ENCODE assay signal across 1 mouse cellular context in genomic region chr2:5931938-5932337, GRCm38 (mm10).
TF ChIP-seq lines count a peak whose summit lies in the region.

No protein-coding gene starts in this region.

TF ChIP-seq in CH12.LX, 34 proteins besides CTCF, POLR2A, EP300 and RAD21 (continued from another document):
- TF ChIP-seq NRF1 (IDR thresholded peaks at IDR 0.05; ENCODE audit: low read depth, low read length): no peak
- TF ChIP-seq PAX5 (IDR thresholded peaks at IDR 0.05; ENCODE audit: low read length): no peak
- TF ChIP-seq ETS1 (conservative IDR thresholded peaks at IDR 0.05; ENCODE audit: low read depth, low read length): no peak; the same call in 1 of the 2 replicates
- no peak for TF ChIP-seq SMC3 (IDR thresholded peaks at IDR 0.05; ENCODE audit: low read depth, low read length)
- 0 out of 2 replicates have a peak, but pooled peaks have one; percentile 10 for TF ChIP-seq MAFK (IDR thresholded peaks at IDR 0.05; ENCODE audit: insufficient replicate concordance, low read length)
- TF ChIP-seq UBTF (IDR thresholded peaks at IDR 0.05; ENCODE audit: low read depth, low read length): no peak
- no peak for TF ChIP-seq ZNF384 (IDR thresholded peaks at IDR 0.05; ENCODE audit: low read depth, low read length)
- TF ChIP-seq ZC3H11A (IDR thresholded peaks at IDR 0.05; ENCODE audit: low read depth, low read length): no peak
- TF ChIP-seq TBP (conservative IDR thresholded peaks at IDR 0.05; ENCODE audit: low read depth, low read length): no peak
- 0 out of 2 replicates have a peak, but pooled peaks have one; percentile 13 for TF ChIP-seq HCFC1 (IDR thresholded peaks at IDR 0.05; ENCODE audit: low read depth, low read length)
- peak; percentile 94 for TF ChIP-seq JUND (conservative IDR thresholded peaks at IDR 0.05; ENCODE audit: low read depth, low read length)
- TF ChIP-seq MAX (IDR thresholded peaks at IDR 0.05; ENCODE audit: low read length): no peak
- TF ChIP-seq MAZ (IDR thresholded peaks at IDR 0.05; ENCODE audit: low read depth, low read length): no peak
- no peak for TF ChIP-seq POLR2AphosphoS2 (IDR thresholded peaks at IDR 0.05; ENCODE audit: low read depth, low read length)
- TF ChIP-seq JUN (IDR thresholded peaks at IDR 0.05; ENCODE audit: insufficient read depth, low read depth, low read length): peak; percentile 85
- peak; percentile 55; the same call in 1 of the 2 replicates for TF ChIP-seq CHD2 (IDR thresholded peaks at IDR 0.05; ENCODE audit: low read length)
- no peak for TF ChIP-seq MEF2A (IDR thresholded peaks at IDR 0.05; ENCODE audit: borderline replicate concordance, low read depth, low read length)
- no peak for TF ChIP-seq MXI1 (IDR thresholded peaks at IDR 0.05; ENCODE audit: low read depth, low read length)
- TF ChIP-seq ZKSCAN1 (IDR thresholded peaks at IDR 0.05; ENCODE audit: borderline replicate concordance, low read depth, low read length): no peak
